Mouse (Mus musculus) MEL-GATA-1-ER (cell line): ENCODE data around the gene Ptpro.

Experiments
- DNase-seq: peaks from one replicate; pipeline ENCODE4 v3.0.0-alpha.2; 2012; ENCODE audit warnings: low read depth; ENCODE audit errors: extremely low read depth

The Ptpro gene

DNA sequence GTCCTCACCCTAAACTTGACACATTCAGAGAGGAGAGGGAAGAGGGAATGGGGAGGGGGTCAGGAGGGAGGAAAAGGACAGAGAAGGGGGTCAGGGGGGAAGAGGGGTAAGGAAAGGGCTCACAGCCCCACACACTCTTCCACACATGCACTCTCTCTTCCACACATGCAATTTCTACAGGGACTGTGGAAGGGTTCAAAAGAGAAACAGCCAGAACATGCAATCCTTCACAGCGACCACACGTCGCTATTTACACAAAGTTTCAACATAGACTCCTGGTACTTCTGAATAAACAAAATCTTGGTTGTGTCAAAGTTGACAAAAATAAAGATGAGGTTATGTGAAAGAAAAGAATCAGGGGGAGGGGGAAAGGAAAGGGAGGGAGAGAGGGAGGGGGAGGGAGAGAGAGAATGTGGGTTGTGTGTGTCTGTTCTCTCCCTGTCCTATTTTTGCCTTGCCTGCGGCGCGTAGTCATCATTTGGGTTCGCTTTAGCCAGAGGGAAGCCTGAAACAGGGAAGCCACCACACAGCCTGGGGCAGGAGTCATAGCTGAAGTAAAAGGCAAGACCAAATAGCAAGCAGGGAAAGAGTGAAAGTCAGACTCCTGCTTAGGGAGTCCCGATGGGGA, 245.2 kb downstream of the Ptpro start:
- no peak for DNase-seq

DNA sequence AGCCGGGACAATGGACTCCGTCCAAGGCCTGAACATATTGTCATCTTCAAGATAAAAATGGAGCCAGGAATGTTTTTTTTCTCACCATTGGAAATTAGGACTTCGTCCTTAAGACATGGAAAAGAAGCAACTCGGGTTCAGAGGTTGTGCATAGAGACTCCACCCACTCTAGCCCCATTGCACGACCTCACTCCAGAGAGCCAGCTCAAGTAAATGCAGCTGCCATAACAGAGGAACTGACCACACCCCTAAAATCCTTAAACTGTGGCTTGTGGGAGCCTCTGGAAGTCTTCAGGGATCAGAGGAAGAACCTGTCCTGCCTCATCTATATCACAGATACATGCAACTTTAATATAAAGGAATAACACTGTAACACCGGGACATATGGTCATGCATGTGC, 246.7 kb downstream of the Ptpro start:
- no peak for DNase-seq

GRCm38 (mm10) chr6:137503009-137503408, 250.9 kb downstream of the Ptpro start:
- DNase-seq = no peak

GRCm38 (mm10) chr6:137503462-137503861, 251.3 kb downstream of the Ptpro start:
- DNase-seq = no peak

GRCm38 (mm10) chr6:137504052-137504451, 251.9 kb downstream of the Ptpro start:
- no peak for DNase-seq

DNA sequence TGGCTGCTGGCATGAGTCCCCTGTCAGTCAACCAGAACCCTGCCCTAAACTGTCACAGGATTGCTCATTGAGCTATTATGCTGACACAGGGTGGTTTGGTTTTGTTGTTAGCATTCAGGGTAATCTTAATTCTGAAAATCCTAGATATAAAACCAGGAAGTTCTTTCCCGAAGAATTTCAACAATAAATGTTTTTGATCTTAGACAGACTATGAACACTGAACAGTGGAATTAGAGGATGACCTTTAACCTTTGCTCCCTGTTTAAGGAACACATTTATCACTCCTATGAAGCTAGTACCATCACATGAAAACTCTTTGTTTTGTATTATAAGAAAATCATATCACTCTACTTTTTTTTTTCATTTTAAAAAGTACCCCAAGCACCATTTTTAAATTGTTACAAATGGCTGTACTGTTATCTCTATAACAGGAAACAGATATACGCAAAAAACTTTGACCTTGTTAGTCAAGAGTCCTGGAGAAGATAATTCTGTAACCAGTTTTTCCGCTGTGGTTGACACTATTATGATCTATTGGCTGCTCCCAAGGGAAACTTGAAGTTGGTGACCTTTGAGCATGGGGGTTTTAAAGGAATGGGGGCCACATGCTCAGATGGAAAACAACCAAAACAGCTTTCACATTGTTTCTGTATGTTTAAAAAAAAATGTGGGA, 253.6 kb downstream of the Ptpro start:
- no peak for DNase-seq

- no peak for DNase-seq
Measured at GRCm38 (mm10) chr6:137506563-137506962, 254.4 kb downstream of the Ptpro start.

GRCm38 (mm10) chr6:137508936-137509335, 256.8 kb downstream of the Ptpro start:
- no peak for DNase-seq

GRCm38 (mm10) chr6:137509341-137510045, 257.4 kb downstream of the Ptpro start:
- DNase-seq = no peak

DNA sequence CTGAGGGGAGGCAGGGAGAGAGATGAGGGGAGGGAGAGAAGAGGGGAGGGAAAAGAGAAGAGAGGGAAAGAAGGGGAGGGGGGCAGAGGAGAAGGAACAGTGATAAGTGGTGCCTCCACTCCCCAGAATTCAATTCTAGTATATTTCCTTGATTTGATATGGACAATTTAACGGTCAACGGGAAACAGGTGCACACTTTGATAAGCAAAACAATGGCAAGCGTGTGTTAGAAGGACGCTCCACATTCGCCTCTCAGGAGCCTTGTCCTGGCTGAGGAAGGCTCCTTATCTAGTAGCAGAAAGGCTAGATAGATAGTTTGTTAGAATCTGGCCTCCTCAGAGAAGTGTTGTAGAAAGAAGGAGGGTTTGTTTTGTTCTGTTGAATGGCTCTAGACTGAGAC, 260.6 kb downstream of the Ptpro start:
- no peak for DNase-seq
